Mouse (Mus musculus) olfactory bulb, adult 2 months (tissue): ENCODE results near the gene Lsm2.

Source experiments
- CTCF ChIP-seq: fragments of 200-500 bp; IDR thresholded peaks from 2 replicates; pipeline ENCODE4 v1.5.1; 2012; ENCODE audit warnings: low read depth, mild to moderate bottlenecking, low read length, moderate library complexity; ENCODE audit not compliant: insufficient read depth
- POLR2A ChIP-seq: fragments of 200-500 bp; IDR thresholded peaks from 2 replicates; pipeline ENCODE4 v1.6.1; 2012; ENCODE audit warnings: mild to moderate bottlenecking, low read depth, low read length, moderate library complexity; ENCODE audit not compliant: insufficient read depth

- TF ChIP-seq CTCF (no peak), POLR2A (no peak)
Measured at GRCm38 (mm10) chr17:34984218-34984617, 2.6 kb downstream of the Lsm2 start.
